In genomic region chr14:69470122-69470708, GRCm38 (mm10) we compare ENCODE assay signal across 29 mouse cellular contexts. TPM values are rescaled to one million over a fixed set of nuclear protein-coding genes. Genes with fewer than 3 reads are reported as not detected.
"Had no signal": no experiment of that assay in that cellular context is flagged by ENCODE, and none has a peak within 500 bp of the region (broad histone marks: within the 10 kb centered on the region; RNA-seq: fewer than 3 reads in every experiment).

No protein-coding gene starts in this region.

RNA-seq across cellular contexts. Expression of gene Gm16867, which starts 32.9 kb away (rescaled TPM):
- polyA plus RNA-seq: heart, embryonic 14.5 days; heart, embryonic 16.5 days; hindbrain, embryonic 10.5 days; hindbrain, embryonic 12.5 days; hindbrain, embryonic 14.5 days; hindbrain, embryonic 16.5 days; intestine, embryonic 15.5 days; intestine, postnatal 0 days; kidney, embryonic 14.5 days; kidney, embryonic 16.5 days; limb, embryonic 10.5 days; limb, embryonic 12.5 days; limb, embryonic 14.5 days; liver, embryonic 11.5 days had no signal

RNA-seq across cellular contexts. Expression of gene Gm27179, which starts 42.1 kb away (rescaled TPM):
- total RNA-seq: gastrocnemius, adult 18-20 months; gastrocnemius, adult 8-10 months; gastrocnemius, postnatal 36 days; heart, adult 18-20 months; heart, adult 8-10 months; heart, postnatal 36 days; layer of hippocampus, adult 2 months; layer of hippocampus, postnatal 10 days; left cerebral cortex, adult 2 months; left cerebral cortex, postnatal 14 days; left cerebral cortex, postnatal 36 days had no signal
- polyA plus RNA-seq: gonadal fat pad, adult 2 months; heart, embryonic 10.5 days; heart, embryonic 12.5 days; heart, embryonic 14.5 days; heart, embryonic 16.5 days; hindbrain, embryonic 12.5 days; hindbrain, embryonic 14.5 days; hindbrain, embryonic 16.5 days; inflammation-experienced regulatory T-cells, adult 6 months; intestine, embryonic 15.5 days; intestine, postnatal 0 days; kidney, embryonic 14.5 days; kidney, embryonic 16.5 days; limb, embryonic 10.5 days; limb, embryonic 12.5 days; limb, embryonic 14.5 days; liver, embryonic 11.5 days had no signal
